Mouse (Mus musculus): ENCODE results near the gene Tgoln1. TPM values are rescaled to one million over a fixed set of nuclear protein-coding genes. Genes with fewer than 3 reads are reported as not detected.

Tgoln1 gene
- polyA plus RNA-seq, 1 experiment from 2014 or later = 29.1 TPM

DNA sequence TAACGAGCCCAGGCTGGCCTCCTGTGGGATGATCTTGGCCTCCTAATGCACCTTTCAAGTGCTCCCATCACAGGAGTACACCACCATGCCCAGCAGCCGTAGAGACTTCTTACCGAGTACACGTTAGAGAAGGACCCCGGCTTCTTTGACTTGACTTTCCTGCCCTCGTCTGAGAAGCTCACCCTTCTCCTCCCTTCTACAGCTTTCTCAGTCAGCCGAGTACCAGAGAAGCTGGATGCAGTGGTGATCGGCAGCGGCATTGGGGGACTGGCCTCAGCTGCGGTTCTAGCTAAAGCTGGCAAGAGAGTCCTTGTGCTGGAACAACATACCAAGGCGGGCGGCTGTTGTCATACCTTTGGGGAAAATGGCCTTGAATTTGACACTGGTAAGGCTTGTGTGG is 16.0 kb downstream of the Tgoln1 start:
- Histone ChIP-seq H3K9me3 (no peaks in the 10 kb centered on the region), H3K27me3 (ENCODE audit: insufficient read depth, poor library complexity, severe bottlenecking) (no peaks in the 10 kb centered on the region), H3K27ac (no peak overlapping the region), H3K36me3 (peaks cover 15% of the 10 kb centered on the region), H3K4me3 (no peak overlapping the region), H3K4me1 (peaks cover 12% of the 10 kb centered on the region)
- WGBS = 85% methylated on average over 12 of the region's 12 CpGs
- DNase-seq (ENCODE audit: low spot score) = no peak

DNA sequence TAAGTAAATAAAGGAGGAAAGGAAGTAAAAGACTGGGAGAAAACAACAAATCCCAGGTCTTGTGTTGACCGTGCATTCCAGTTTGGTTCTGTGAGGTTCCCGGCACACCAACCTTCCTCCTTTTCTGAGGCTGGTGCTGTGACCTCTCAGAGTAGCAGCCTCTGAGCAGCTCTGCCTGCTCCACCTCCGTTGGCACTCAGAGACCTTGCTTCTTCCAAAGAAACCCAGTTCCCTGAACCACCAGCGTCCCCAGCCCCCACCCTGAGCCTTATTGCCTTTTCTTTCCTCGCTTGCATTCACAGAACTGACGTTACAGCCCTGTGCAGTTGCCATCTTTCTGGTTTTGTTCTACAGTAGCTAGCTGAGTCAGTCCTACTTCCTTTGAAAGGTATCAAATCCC is 16.6 kb downstream of the Tgoln1 start:
- DNase-seq (ENCODE audit: low spot score) = no peak
- H3K27me3 ChIP-seq (ENCODE audit: insufficient read depth, poor library complexity, severe bottlenecking) = no peaks in the 10 kb centered on the region
- H3K36me3 ChIP-seq = peaks cover 12% of the 10 kb centered on the region
- no peak overlapping the region for H3K4me3 ChIP-seq
- no peak overlapping the region for H3K27ac ChIP-seq
- H3K4me1 ChIP-seq = peaks cover 12% of the 10 kb centered on the region
- H3K9me3 ChIP-seq = no peaks in the 10 kb centered on the region
- WGBS = 77% methylated on average over 6 of the region's 6 CpGs

GRCm38 (mm10) chr6:72598791-72599557 is 17.8 kb downstream of the Tgoln1 start:
- H3K9me3 ChIP-seq = no peaks in the 10 kb centered on the region
- H3K27me3 ChIP-seq (ENCODE audit: insufficient read depth, poor library complexity, severe bottlenecking) = no peaks in the 10 kb centered on the region
- H3K4me1 ChIP-seq = peaks cover 12% of the 10 kb centered on the region
- H3K4me3 ChIP-seq = peak overlapping the region; percentile 67
- H3K27ac ChIP-seq = peak overlapping the region; percentile 90
- H3K36me3 ChIP-seq = peaks cover 5% of the 10 kb centered on the region
- DNase-seq (ENCODE audit: low spot score) = no peak
- 50% methylated on average over 12 of the region's 12 CpGs for WGBS

GRCm38 (mm10) chr6:72597956-72598753 is 18.6 kb downstream of the Tgoln1 start, which contains the start of the genes Elmod3 and Retsat:
Gene Elmod3 (minus strand): TSS chr6:72598413.
Gene Retsat (plus strand): TSS chr6:72598475.
- peaks cover 12% of the 10 kb centered on the region for H3K4me1 ChIP-seq
- DNase-seq (ENCODE audit: low spot score) = peak; percentile 96
- peak within 1 kb of the TSS; percentile 67 for H3K4me3 ChIP-seq
- no peaks in the 10 kb centered on the region for H3K9me3 ChIP-seq
- H3K36me3 ChIP-seq = no peaks in the 10 kb centered on the region
- no peaks in the 10 kb centered on the region for H3K27me3 ChIP-seq (ENCODE audit: insufficient read depth, poor library complexity, severe bottlenecking)
- WGBS = 1% methylated on average over 38 of the region's 38 CpGs
- H3K27ac ChIP-seq = peak within 1 kb of the TSS; percentile 90

- DNase-seq (ENCODE audit: low spot score) = no peak
Measured at GRCm38 (mm10) chr6:72597083-72597874, 19.5 kb downstream of the Tgoln1 start.

GRCm38 (mm10) chr6:72593914-72594313 is 22.9 kb downstream of the Tgoln1 start:
- 52% methylated on average over 5 of the region's 5 CpGs for WGBS
- Histone ChIP-seq H3K27me3 (ENCODE audit: insufficient read depth, poor library complexity, severe bottlenecking) (no peaks in the 10 kb centered on the region), H3K4me1 (peaks cover 12% of the 10 kb centered on the region), H3K36me3 (no peaks in the 10 kb centered on the region), H3K27ac (no peak overlapping the region), H3K9me3 (no peaks in the 10 kb centered on the region), H3K4me3 (no peak overlapping the region)
- no peak for DNase-seq (ENCODE audit: low spot score)

More at GRCm38 (mm10) chr6:72597083-72597874, 19.5 kb downstream of the Tgoln1 start:
- 41% methylated on average over 13 of the region's 13 CpGs for WGBS
- Histone ChIP-seq H3K27me3 (ENCODE audit: insufficient read depth, poor library complexity, severe bottlenecking) (no peaks in the 10 kb centered on the region), H3K4me3 (peak overlapping the region; percentile 67), H3K4me1 (peaks cover 12% of the 10 kb centered on the region), H3K36me3 (no peaks in the 10 kb centered on the region), H3K27ac (peak overlapping the region; percentile 90), H3K9me3 (no peaks in the 10 kb centered on the region)

DNA sequence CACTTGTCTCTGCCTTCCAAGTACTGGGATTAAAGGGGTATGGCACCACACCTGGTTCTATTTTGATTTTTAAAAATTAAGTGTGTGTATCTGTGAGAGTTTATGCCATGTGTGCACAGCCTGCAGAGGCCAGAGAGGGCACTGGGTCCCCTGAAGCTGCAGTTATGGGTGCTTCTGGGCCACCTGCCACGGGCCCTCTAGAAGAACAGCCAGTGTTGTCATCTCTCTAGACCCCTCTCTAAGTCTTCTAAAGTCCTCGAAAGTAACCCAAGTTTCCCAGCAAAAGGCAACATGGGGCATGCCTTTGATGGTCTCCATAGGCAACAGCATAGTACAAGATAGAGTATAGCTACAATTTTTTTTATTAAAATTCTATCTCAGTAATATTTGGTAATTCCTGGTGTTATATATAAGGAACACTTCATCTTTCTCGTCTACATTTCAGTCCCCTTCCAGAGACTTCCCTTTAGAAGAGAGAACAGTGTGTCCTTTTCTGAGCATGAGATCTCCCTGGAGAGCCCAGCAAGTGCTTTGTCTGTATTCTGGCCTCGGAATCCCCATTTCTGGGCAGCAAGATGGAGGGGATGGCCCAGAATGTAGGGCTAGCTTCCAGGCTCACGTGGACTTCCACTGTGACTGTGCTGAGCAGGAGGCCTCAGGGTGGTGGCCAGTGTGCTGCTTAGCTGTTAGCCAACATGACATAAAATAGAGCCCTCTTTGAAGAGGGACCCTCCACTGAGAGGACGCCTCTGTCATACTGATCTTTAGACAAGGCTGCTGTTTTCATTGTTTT is 23.6 kb downstream of the Tgoln1 start:
- no peaks in the 10 kb centered on the region for H3K27me3 ChIP-seq (ENCODE audit: insufficient read depth, poor library complexity, severe bottlenecking)
- H3K36me3 ChIP-seq = no peaks in the 10 kb centered on the region
- H3K9me3 ChIP-seq = no peaks in the 10 kb centered on the region
- H3K4me3 ChIP-seq = no peak overlapping the region
- H3K27ac ChIP-seq = no peak overlapping the region
- no peak for DNase-seq (ENCODE audit: low spot score)
- 73% methylated on average over 6 of the region's 6 CpGs for WGBS
- H3K4me1 ChIP-seq = peaks cover 12% of the 10 kb centered on the region

DNA sequence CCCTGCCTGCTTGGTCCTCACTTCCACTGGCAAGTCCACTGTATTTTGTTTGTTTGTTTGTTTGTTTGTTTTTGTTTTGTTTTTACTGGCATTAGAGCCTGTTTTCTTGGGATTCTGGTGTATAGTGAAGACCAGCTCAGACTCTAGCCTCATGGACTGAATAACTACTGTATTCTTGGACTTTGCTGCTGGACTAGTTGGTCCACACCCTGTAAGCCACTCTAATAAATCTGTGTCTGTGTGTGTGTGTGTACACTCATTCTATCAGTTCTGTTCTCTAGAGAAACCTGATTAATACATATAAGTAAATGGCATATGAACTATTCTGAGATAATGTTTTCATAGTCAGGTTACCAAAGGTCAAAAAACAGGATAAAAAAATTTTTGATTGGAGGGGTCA is 26.7 kb downstream of the Tgoln1 start:
- Histone ChIP-seq H3K4me1 (no peaks in the 10 kb centered on the region), H3K27me3 (ENCODE audit: insufficient read depth, poor library complexity, severe bottlenecking) (no peaks in the 10 kb centered on the region), H3K9me3 (no peaks in the 10 kb centered on the region), H3K36me3 (peaks cover 4% of the 10 kb centered on the region; the same call in 1 of the 2 replicates), H3K27ac (no peak overlapping the region), H3K4me3 (no peak overlapping the region)
- DNase-seq (ENCODE audit: low spot score) = no peak

DNA sequence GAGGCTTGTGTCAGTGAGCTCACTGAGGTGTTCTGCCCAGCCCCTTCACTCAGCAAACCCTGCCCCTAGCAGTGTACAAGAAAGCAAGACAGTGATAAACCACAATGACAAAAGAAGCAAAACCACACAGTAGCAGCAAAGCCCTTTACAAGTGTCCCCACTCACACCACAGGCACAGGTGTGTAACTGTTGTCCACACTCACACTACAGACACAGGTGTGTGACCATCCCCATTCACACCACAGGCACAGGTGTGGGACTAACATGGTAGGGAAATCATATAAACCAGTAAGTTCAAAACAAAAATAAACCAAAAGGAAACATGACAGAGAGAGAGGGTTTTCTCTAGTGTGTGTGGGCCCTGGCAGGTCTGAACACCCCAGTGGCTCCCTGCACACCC is 28.5 kb downstream of the Tgoln1 start:
- peaks cover 13% of the 10 kb centered on the region; the same call in 1 of the 2 replicates for H3K36me3 ChIP-seq

DNA sequence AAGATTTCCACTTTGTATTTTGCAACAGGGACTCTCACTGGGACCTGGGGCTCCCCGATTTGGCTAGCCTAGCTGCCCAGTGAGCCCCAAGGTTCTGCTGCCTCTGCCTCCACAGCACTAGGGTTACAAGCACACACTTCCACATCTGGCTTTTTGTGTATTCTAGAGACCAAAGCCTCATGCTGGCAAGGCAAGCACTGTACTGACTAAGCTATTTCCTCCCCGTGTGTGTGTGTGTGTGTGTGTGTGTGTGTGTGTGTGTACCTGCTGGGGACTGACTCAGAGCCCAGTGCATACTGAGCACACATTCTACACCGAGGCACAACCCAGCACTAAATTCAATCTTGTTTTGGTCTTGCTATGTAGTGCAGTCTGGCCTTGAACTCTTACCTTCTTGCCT is 30.1 kb downstream of the Tgoln1 start:
- Histone ChIP-seq H3K4me1 (no peaks in the 10 kb centered on the region), H3K27me3 (ENCODE audit: insufficient read depth, poor library complexity, severe bottlenecking) (no peaks in the 10 kb centered on the region), H3K4me3 (no peak overlapping the region), H3K27ac (no peak overlapping the region), H3K36me3 (peaks cover 13% of the 10 kb centered on the region; the same call in 1 of the 2 replicates), H3K9me3 (no peaks in the 10 kb centered on the region)
- 70% methylated on average over 3 of the region's 3 CpGs for WGBS
- no peak for DNase-seq (ENCODE audit: low spot score)

More for the DNA sequence above, 28.5 kb downstream of the Tgoln1 start:
- H3K27ac ChIP-seq = no peak overlapping the region
- H3K27me3 ChIP-seq (ENCODE audit: insufficient read depth, poor library complexity, severe bottlenecking) = no peaks in the 10 kb centered on the region
- H3K9me3 ChIP-seq = no peaks in the 10 kb centered on the region
- DNase-seq (ENCODE audit: low spot score) = no peak
- H3K4me1 ChIP-seq = no peaks in the 10 kb centered on the region
- H3K4me3 ChIP-seq = no peak overlapping the region

- WGBS = 74% methylated on average over 11 of the region's 11 CpGs
- Histone ChIP-seq H3K27ac (no peak overlapping the region), H3K36me3 (peaks cover 18% of the 10 kb centered on the region), H3K27me3 (ENCODE audit: insufficient read depth, poor library complexity, severe bottlenecking) (no peaks in the 10 kb centered on the region), H3K4me3 (no peak overlapping the region), H3K4me1 (no peaks in the 10 kb centered on the region), H3K9me3 (no peaks in the 10 kb centered on the region)
- DNase-seq (ENCODE audit: low spot score) = no peak
Measured at GRCm38 (mm10) chr6:72584154-72584553, 32.6 kb downstream of the Tgoln1 start.

- Histone ChIP-seq H3K4me3 (no peak overlapping the region), H3K27me3 (ENCODE audit: insufficient read depth, poor library complexity, severe bottlenecking) (no peaks in the 10 kb centered on the region), H3K9me3 (no peaks in the 10 kb centered on the region), H3K4me1 (no peaks in the 10 kb centered on the region), H3K36me3 (peaks cover 19% of the 10 kb centered on the region), H3K27ac (no peak overlapping the region)
- no peak for DNase-seq (ENCODE audit: low spot score)
- WGBS = 85% methylated on average over 4 of the region's 4 CpGs
Measured at GRCm38 (mm10) chr6:72583211-72583839, 33.5 kb downstream of the Tgoln1 start.

All from heart, embryonic 10.5 days (tissue).